Mouse (Mus musculus) midbrain, embryonic 16.5 days (tissue): Measurements from ENCODE around the gene Porcn. TPM values are rescaled to one million over a fixed set of nuclear protein-coding genes. Genes with fewer than 3 reads are reported as not detected.

Source experiments
- ATAC-seq: fragments of 200-750 bp; cut with Nextera tagmentation; 2 replicates; pipeline ENCODE4 v1.8.0; 2017; ENCODE audit warnings: moderate TSS enrichment
- H3K27ac ChIP-seq: fragments of 300-500 bp; sonication (generic); 2 replicates; pipeline ENCODE4 v1.5.1; 2014; ENCODE audit warnings: mild to moderate bottlenecking, low read length, mixed read lengths
- H3K27me3 ChIP-seq: fragments of 300-500 bp; sonication (generic); 2 replicates; pipeline ENCODE4 v1.6.1; 2014; ENCODE audit warnings: low read depth, low read length, mixed read lengths; ENCODE audit not compliant: control insufficient read depth, insufficient read depth
- H3K36me3 ChIP-seq: fragments of 300-500 bp; sonication (generic); 2 replicates; pipeline ENCODE4 v1.6.1; 2014; ENCODE audit warnings: mild to moderate bottlenecking, low read length, moderate library complexity, mixed read lengths; ENCODE audit not compliant: control insufficient read depth, insufficient read depth
- H3K4me1 ChIP-seq: fragments of 300-500 bp; sonication (generic); 2 replicates; pipeline ENCODE4 v1.6.1; 2014; ENCODE audit warnings: mild to moderate bottlenecking, low read length, mixed read lengths; ENCODE audit not compliant: control insufficient read depth, insufficient read depth
- H3K4me2 ChIP-seq: fragments of 300-500 bp; sonication (generic); 2 replicates; pipeline ENCODE4 v1.6.1; 2014; ENCODE audit warnings: mild to moderate bottlenecking, low read length, mixed read lengths
- H3K4me3 ChIP-seq: fragments of 300-500 bp; sonication (generic); 2 replicates; pipeline ENCODE4 v1.5.1; 2014; ENCODE audit warnings: low read depth, mild to moderate bottlenecking, low read length, moderate library complexity, mixed read lengths
- H3K9ac ChIP-seq: fragments of 300-500 bp; sonication (generic); 2 replicates; pipeline ENCODE4 v1.6.1; 2014; ENCODE audit warnings: low read depth, low read length, mixed read lengths
- H3K9me3 ChIP-seq: fragments of 300-500 bp; sonication (generic); replicated peaks from 2 replicates; pipeline ENCODE4 v1.6.1; 2014; ENCODE audit warnings: mild to moderate bottlenecking, low read length, mixed read lengths; ENCODE audit not compliant: control insufficient read depth, poor library complexity, severe bottlenecking
- WGBS: fragments of 180-500 bp; shearing (Covaris S2); extraction: QIAGEN DNeasy Blood & Tissue Kit; methylation state at CpG from one replicate; pipeline ENCODE4 v1.1.7; 2014; 5-methylcytosine and 5-hydroxymethylcytosine counted together
- polyA plus RNA-seq: library from polyadenylated mRNA; unstranded; fragments of >200 nt; fragmentation: Nextera tagmentation; extraction: Ambion mirVana; gene quantifications from 2 replicates; pipeline ENCODE4 v1.2.1, GENCODE M21; 2015

Porcn gene
- polyA plus RNA-seq, 1 experiment from 2014 or later, result 47.1 TPM

- Histone ChIP-seq H3K27ac (no peak overlapping the region), H3K27me3 (no peaks in the 10 kb centered on the region), H3K4me1 (no peaks in the 10 kb centered on the region), H3K4me2 (no peak overlapping the region), H3K9ac (no peak overlapping the region), H3K4me3 (no peak overlapping the region), H3K36me3 (no peaks in the 10 kb centered on the region), H3K9me3 (0 out of 2 replicates have a peak, but pooled peaks cover 4% of the 10 kb centered on the region)
- 81% methylated on average over 7 of the region's 7 CpGs for WGBS
- ATAC-seq, result no peak
Measured at GRCm38 (mm10) chrX:8211490-8212207, 5.3 kb upstream of the Porcn start.

GRCm38 (mm10) chrX:8209720-8210119 is 3.4 kb upstream of the Porcn start:
- ATAC-seq, result no peak
- no peak overlapping the region for H3K4me3 ChIP-seq
- no peak overlapping the region for H3K4me2 ChIP-seq
- H3K9ac ChIP-seq, result no peak overlapping the region
- no peaks in the 10 kb centered on the region for H3K27me3 ChIP-seq
- 77% methylated on average over 2 of the region's 2 CpGs for WGBS
- H3K27ac ChIP-seq, result no peak overlapping the region
- H3K9me3 ChIP-seq, result 0 out of 2 replicates have a peak, but pooled peaks cover 4% of the 10 kb centered on the region
- H3K36me3 ChIP-seq, result no peaks in the 10 kb centered on the region
- H3K4me1 ChIP-seq, result no peaks in the 10 kb centered on the region; the same call in 1 of the 2 replicates

- no peak for ATAC-seq
- H3K27me3 ChIP-seq, result no peaks in the 10 kb centered on the region
- no peak overlapping the region for H3K27ac ChIP-seq
- H3K4me2 ChIP-seq, result peak overlapping the region; percentile 61
- 30% methylated on average over 4 of the region's 4 CpGs for WGBS
- no peaks in the 10 kb centered on the region for H3K9me3 ChIP-seq
- H3K36me3 ChIP-seq, result no peaks in the 10 kb centered on the region
- no peak overlapping the region for H3K4me3 ChIP-seq
- no peak overlapping the region for H3K9ac ChIP-seq
- H3K4me1 ChIP-seq, result no peaks in the 10 kb centered on the region; the same call in 1 of the 2 replicates
Measured at GRCm38 (mm10) chrX:8207224-8207623, 899 bp upstream of the Porcn start.

GRCm38 (mm10) chrX:8206694-8207197 is 421 bp upstream of the Porcn start:
- 17% methylated on average over 11 of the region's 11 CpGs for whole genome bisulfite sequencing
- H3K4me2 ChIP-seq, result peak overlapping the region; percentile 61
- peak overlapping the region; percentile 74; the same call in 1 of the 2 replicates for H3K9ac ChIP-seq
- peak overlapping the region; percentile 60; the same call in 1 of the 2 replicates for H3K27ac ChIP-seq
- H3K9me3 ChIP-seq, result no peaks in the 10 kb centered on the region
- no peaks in the 10 kb centered on the region for H3K27me3 ChIP-seq
- peak overlapping the region; percentile 58 for H3K4me3 ChIP-seq
- H3K4me1 ChIP-seq, result no peaks in the 10 kb centered on the region; the same call in 1 of the 2 replicates
- ATAC-seq, result peak; percentile 39
- no peaks in the 10 kb centered on the region for H3K36me3 ChIP-seq

GRCm38 (mm10) chrX:8205551-8205950 is 774 bp downstream of the Porcn start:
- ATAC-seq, result peak; percentile 9; the same call in 1 of the 2 replicates
- Histone ChIP-seq H3K27ac (no peak overlapping the region), H3K4me3 (peak overlapping the region; percentile 58), H3K9ac (peak overlapping the region; percentile 74), H3K36me3 (0 out of 2 replicates have a peak, but pooled peaks cover 2% of the 10 kb centered on the region), H3K27me3 (no peaks in the 10 kb centered on the region), H3K9me3 (no peaks in the 10 kb centered on the region), H3K4me1 (no peaks in the 10 kb centered on the region; the same call in 1 of the 2 replicates), H3K4me2 (peak overlapping the region; percentile 61)
- WGBS, result 36% methylated on average over 7 of the region's 7 CpGs

- no peak overlapping the region for H3K4me3 ChIP-seq
- H3K36me3 ChIP-seq, result 0 out of 2 replicates have a peak, but pooled peaks cover 2% of the 10 kb centered on the region
- H3K4me2 ChIP-seq, result peak overlapping the region; percentile 61
- no peaks in the 10 kb centered on the region; the same call in 1 of the 2 replicates for H3K4me1 ChIP-seq
- H3K9me3 ChIP-seq, result no peaks in the 10 kb centered on the region
- WGBS, result 70% methylated on average over 4 of the region's 4 CpGs
- no peak for ATAC-seq
- H3K27me3 ChIP-seq, result no peaks in the 10 kb centered on the region
- no peak overlapping the region for H3K27ac ChIP-seq
- H3K9ac ChIP-seq, result no peak overlapping the region
Measured at GRCm38 (mm10) chrX:8205088-8205487, 1.2 kb downstream of the Porcn start.

GRCm38 (mm10) chrX:8204076-8204475 is 2.2 kb downstream of the Porcn start:
- no peaks in the 10 kb centered on the region; the same call in 1 of the 2 replicates for H3K4me1 ChIP-seq
- H3K9ac ChIP-seq, result no peak overlapping the region
- 82% methylated on average over 10 of the region's 10 CpGs for WGBS
- ATAC-seq, result no peak
- H3K9me3 ChIP-seq, result no peaks in the 10 kb centered on the region
- H3K4me2 ChIP-seq, result no peak overlapping the region
- 0 out of 2 replicates have a peak, but pooled peaks cover 2% of the 10 kb centered on the region for H3K36me3 ChIP-seq
- H3K27me3 ChIP-seq, result no peaks in the 10 kb centered on the region
- no peak overlapping the region for H3K27ac ChIP-seq
- H3K4me3 ChIP-seq, result no peak overlapping the region

- WGBS, result 89% methylated on average over 13 of the region's 14 CpGs
- no peak overlapping the region for H3K27ac ChIP-seq
- H3K9me3 ChIP-seq, result no peaks in the 10 kb centered on the region
- no peaks in the 10 kb centered on the region for H3K27me3 ChIP-seq
- H3K9ac ChIP-seq, result no peak overlapping the region
- 0 out of 2 replicates have a peak, but pooled peaks cover 2% of the 10 kb centered on the region for H3K36me3 ChIP-seq
- no peak overlapping the region for H3K4me2 ChIP-seq
- no peak for ATAC-seq
- H3K4me1 ChIP-seq, result no peaks in the 10 kb centered on the region; the same call in 1 of the 2 replicates
- no peak overlapping the region for H3K4me3 ChIP-seq
Measured at GRCm38 (mm10) chrX:8203105-8203504, 3.2 kb downstream of the Porcn start.

GRCm38 (mm10) chrX:8193419-8193723 is 13.0 kb downstream of the Porcn start, which contains the start of gene Ebp:
TSS of gene Ebp (minus strand) at chrX:8193512.
- peak within 1 kb of the TSS; percentile 80 for H3K27ac ChIP-seq
- peak; percentile 75 for ATAC-seq
- peak within 1 kb of the TSS; percentile 70 for H3K4me2 ChIP-seq
- peak within 1 kb of the TSS; percentile 60; the same call in 1 of the 2 replicates for H3K9ac ChIP-seq
- no peaks in the 10 kb centered on the region for H3K9me3 ChIP-seq
- no peaks in the 10 kb centered on the region for H3K27me3 ChIP-seq
- H3K4me3 ChIP-seq, result peak within 1 kb of the TSS; percentile 52
- H3K36me3 ChIP-seq, result no peaks in the 10 kb centered on the region
- H3K4me1 ChIP-seq, result peaks cover 4% of the 10 kb centered on the region
- 24% methylated on average over 10 of the region's 10 CpGs for WGBS
